Mouse (Mus musculus) small intestine, adult 2 months (tissue): ENCODE measurements at regions not wholly inside any gene's neighbourhood (a gene's known extent, or its start where the extent isn't known, plus 50 kb on each side); places are given as distances from the start of the nearest gene placed in this dataset.

Experiments used
- H3K27ac ChIP-seq: fragments of 200-500 bp; 2 replicates; pipeline ENCODE4 v1.5.1; 2012; ENCODE audit warnings: low read depth, low read length, control low read depth, inconsistent platforms; ENCODE audit not compliant: insufficient read depth
- H3K27me3 ChIP-seq: fragments of 200-500 bp; 2 replicates; pipeline ENCODE4 v1.6.1; 2012; ENCODE audit warnings: mild to moderate bottlenecking, moderate library complexity, low read length, inconsistent platforms; ENCODE audit not compliant: control insufficient read depth, insufficient read depth
- H3K36me3 ChIP-seq: fragments of 200-500 bp; 2 replicates; pipeline ENCODE4 v1.6.1; 2012; ENCODE audit warnings: mild to moderate bottlenecking, low read length, control low read depth, inconsistent platforms; ENCODE audit not compliant: control insufficient read depth, insufficient read depth
- H3K4me1 ChIP-seq: fragments of 200-500 bp; 2 replicates; pipeline ENCODE4 v1.6.1; 2012; ENCODE audit warnings: low read length, inconsistent platforms, mixed read lengths; ENCODE audit not compliant: control insufficient read depth, insufficient read depth, insufficient read length
- H3K4me3 ChIP-seq: fragments of 200-500 bp; 2 replicates; pipeline ENCODE4 v1.5.1; 2012; ENCODE audit warnings: low read depth, mild to moderate bottlenecking, control low read depth, inconsistent platforms, low read length, moderate library complexity
- CTCF ChIP-seq: fragments of 200-500 bp; IDR thresholded peaks from 2 replicates; pipeline ENCODE4 v1.5.1; 2012; ENCODE audit warnings: low read depth, mild to moderate bottlenecking, control low read depth, inconsistent platforms, low read length, moderate library complexity, mixed read lengths; ENCODE audit not compliant: insufficient replicate concordance, insufficient read length; ENCODE audit errors: extremely low read depth
- POLR2A ChIP-seq: fragments of 200-500 bp; IDR thresholded peaks from 2 replicates; pipeline ENCODE4 v1.6.1; 2012; ENCODE audit warnings: low read depth, mild to moderate bottlenecking, control low read depth, inconsistent platforms, low read length, moderate library complexity
- WGBS: fragments of 180-500 bp; shearing (Covaris S2); methylation state at CpG from one replicate; pipeline ENCODE4 v1.1.7; 2018; 5-methylcytosine and 5-hydroxymethylcytosine counted together

DNA sequence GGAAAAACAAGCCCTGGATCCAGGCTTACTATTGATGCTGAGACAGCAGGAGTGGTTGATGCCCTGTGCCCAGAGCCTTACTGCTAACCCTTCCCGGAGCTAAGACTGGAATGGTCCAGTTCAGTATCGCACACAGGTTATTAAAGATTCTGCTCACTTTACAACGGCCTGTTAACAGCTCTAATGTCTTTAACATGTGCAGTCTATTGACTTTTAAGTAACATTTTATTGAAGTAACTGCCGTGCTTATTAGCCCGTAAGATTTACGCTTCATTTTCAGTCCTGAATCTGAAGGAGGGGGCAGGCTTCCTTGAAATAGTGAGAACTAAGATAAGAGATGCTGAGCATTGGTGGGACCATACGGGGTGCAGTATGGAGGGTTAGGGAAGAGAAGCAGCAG is 155.7 kb upstream of the Cep162 start:
- no peak overlapping the region for H3K4me3 ChIP-seq
- H3K36me3 ChIP-seq: no peaks in the 10 kb centered on the region
- H3K27me3 ChIP-seq: no peaks in the 10 kb centered on the region
- H3K27ac ChIP-seq: no peak overlapping the region
- 63% methylated on average over 7 of the region's 7 CpGs for WGBS
- TF ChIP-seq POLR2A: no peak
- TF ChIP-seq CTCF: no peak
- H3K4me1 ChIP-seq: no peaks in the 10 kb centered on the region

DNA sequence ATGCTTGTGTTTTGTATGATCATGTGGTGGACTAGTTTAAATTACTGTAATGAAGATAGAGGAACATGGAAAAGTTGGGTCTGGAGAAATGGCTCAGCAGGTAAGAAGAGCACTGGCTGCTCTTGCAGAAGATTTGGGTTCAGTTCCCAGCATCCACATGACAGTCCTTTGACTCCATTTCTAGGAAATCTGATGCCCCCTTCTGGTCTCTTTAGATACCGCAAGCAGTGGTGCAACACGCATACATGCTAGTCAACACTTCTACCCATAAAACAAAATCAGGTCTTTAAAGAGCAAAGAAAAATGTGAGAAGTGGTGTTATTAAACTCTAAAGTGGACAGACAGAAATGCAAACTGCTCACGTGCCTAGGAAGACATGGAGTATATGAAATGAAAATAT is 154.4 kb upstream of the Cep162 start:
- 92% methylated on average over 3 of the region's 3 CpGs for WGBS
- no peak for TF ChIP-seq POLR2A
- no peak for TF ChIP-seq CTCF
- no peaks in the 10 kb centered on the region for H3K27me3 ChIP-seq
- no peak overlapping the region for H3K27ac ChIP-seq
- no peaks in the 10 kb centered on the region for H3K36me3 ChIP-seq
- H3K4me1 ChIP-seq: no peaks in the 10 kb centered on the region
- H3K4me3 ChIP-seq: no peak overlapping the region

DNA sequence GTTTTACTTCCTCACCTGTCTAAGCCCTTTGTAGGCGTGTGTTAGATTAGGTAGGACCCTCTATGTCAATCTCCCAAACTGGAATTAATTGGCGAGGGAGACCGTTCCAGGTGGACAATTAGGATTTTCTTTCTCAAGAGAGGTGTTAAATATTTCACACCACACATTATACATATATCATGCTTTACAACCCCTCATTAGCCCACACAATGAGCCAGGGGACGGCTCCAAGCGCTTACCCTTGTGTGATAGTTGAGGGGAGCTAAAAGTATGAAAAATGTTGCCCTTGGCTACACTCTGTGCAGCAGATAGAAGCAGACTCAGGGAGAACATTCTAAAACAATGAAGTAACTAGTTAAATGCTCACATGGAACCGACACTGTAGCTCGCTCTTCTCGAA is 153.5 kb upstream of the Cep162 start:
- WGBS: 86% methylated on average over 8 of the region's 8 CpGs
- Histone ChIP-seq H3K36me3 (no peaks in the 10 kb centered on the region), H3K4me1 (no peaks in the 10 kb centered on the region), H3K27me3 (no peaks in the 10 kb centered on the region), H3K4me3 (no peak overlapping the region), H3K27ac (no peak overlapping the region)
- TF ChIP-seq POLR2A (no peak), CTCF (no peak)

DNA sequence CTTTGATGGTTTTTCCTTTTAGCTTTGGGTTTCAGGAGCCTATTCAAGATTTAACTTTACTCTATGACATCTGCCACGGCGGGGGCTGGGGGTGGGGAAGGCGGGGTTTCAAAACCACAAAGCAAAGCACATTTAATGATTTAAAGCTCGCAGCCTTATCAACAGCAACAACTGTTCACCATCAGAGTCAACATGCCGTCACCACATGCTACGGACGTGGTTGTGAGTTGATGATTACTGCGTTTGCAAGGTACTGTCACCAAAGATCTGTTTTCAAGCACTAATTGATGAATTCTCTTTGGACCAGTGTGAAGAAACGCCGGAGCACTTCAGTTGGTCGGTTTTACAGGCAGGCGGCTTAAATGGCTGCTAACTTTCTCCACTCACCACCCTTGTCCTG is 151.1 kb upstream of the Cep162 start:
- Histone ChIP-seq H3K36me3 (no peaks in the 10 kb centered on the region), H3K4me1 (no peaks in the 10 kb centered on the region), H3K4me3 (no peak overlapping the region), H3K27ac (no peak overlapping the region), H3K27me3 (no peaks in the 10 kb centered on the region)
- WGBS: 53% methylated on average over 12 of the region's 12 CpGs
- TF ChIP-seq POLR2A: no peak
- no peak for TF ChIP-seq CTCF

DNA sequence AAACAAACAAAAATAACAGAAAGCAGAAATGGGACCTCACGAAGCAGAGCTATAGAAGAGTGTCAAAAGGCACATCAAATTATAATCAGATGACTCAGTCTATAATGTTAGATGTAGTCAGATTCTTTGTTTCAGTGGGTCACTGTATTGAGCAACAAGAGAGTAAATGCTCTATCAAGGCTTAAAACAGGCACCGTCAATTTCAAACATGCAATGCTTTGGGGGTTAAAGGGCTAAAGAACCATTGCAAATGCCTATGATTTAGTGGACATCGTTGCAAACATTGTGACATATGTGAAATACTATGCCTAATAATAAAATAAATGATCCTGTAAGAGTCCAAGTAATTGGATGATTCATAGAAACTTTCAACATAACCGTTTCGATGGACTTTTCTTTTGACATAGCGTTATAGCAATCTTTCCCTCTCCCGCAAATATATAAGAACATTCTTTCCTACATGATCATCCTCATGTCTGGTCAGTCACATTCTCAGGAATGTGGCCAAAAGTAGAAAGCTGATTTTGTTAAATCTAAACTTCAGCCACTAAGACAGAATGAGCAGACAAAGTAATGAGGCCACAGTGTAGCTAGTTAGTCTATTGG is 149.9 kb upstream of the Cep162 start:
- no peak for TF ChIP-seq POLR2A
- TF ChIP-seq CTCF: no peak
- 84% methylated on average over 7 of the region's 7 CpGs for WGBS
- no peaks in the 10 kb centered on the region for H3K4me1 ChIP-seq
- no peaks in the 10 kb centered on the region for H3K27me3 ChIP-seq
- no peak overlapping the region for H3K4me3 ChIP-seq
- no peaks in the 10 kb centered on the region for H3K36me3 ChIP-seq
- no peak overlapping the region for H3K27ac ChIP-seq

DNA sequence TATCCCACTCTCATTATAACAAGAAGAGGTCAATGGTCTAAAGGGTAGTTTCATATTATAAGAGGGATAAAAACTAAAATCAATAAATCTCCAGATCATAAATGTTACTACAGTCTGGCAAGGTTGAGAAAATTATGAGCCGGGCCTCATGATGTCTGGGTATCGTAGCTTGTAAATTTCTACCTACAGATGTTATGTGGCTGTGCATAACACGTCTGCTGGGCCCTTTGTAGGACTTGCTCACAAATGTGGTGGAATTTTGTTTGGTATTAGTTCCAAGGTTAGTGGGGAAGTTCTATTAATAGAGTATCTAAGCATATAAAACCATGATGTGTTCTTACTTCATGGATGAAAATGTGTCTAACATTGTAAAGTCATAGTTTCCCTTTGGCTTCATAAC is 146.7 kb upstream of the Cep162 start:
- no peak overlapping the region for H3K4me3 ChIP-seq
- no peak for TF ChIP-seq CTCF
- no peak for TF ChIP-seq POLR2A
- no peak overlapping the region for H3K27ac ChIP-seq
- H3K27me3 ChIP-seq: no peaks in the 10 kb centered on the region
- 75% methylated on average over 3 of the region's 3 CpGs for WGBS
- H3K4me1 ChIP-seq: no peaks in the 10 kb centered on the region
- H3K36me3 ChIP-seq: no peaks in the 10 kb centered on the region

DNA sequence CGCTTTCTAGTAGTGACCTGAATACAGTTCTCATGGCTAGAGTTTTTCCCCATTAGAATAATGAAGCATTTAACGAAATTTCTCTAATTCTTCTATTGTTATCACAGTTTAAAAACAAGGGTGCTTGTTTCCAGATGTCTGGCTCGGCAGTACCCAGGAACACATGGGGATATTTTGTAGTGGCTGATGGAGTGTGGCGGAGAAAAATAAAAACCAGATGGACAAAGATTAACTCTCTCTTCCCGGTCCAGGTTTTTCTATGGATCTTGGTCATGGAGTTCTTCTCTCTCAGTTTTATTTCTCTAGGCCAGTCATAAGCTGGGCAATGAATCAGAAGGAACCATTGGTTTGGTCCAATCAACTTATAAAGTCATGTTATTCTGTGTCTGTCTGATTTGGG is 132.2 kb upstream of the Cep162 start:
- H3K27ac ChIP-seq: no peak overlapping the region
- no peak overlapping the region for H3K4me3 ChIP-seq
- TF ChIP-seq POLR2A (no peak), CTCF (no peak)
- H3K27me3 ChIP-seq: no peaks in the 10 kb centered on the region
- no peaks in the 10 kb centered on the region for H3K4me1 ChIP-seq
- 83% methylated on average over 5 of the region's 5 CpGs for WGBS
- no peaks in the 10 kb centered on the region for H3K36me3 ChIP-seq
